Mouse (Mus musculus): ENCODE data around the gene Rpl36a. TPM values are rescaled to one million over a fixed set of nuclear protein-coding genes. Genes with fewer than 3 reads are reported as not detected.
A peak's percentile ranks its signal among the peaks of the same experiment; 100 is the strongest.

Rpl36a gene
- polyA plus RNA-seq, 1 experiment: 1,244 TPM

GRCm38 (mm10) chrX:134577896-134578295, 7.6 kb upstream of the Rpl36a start:
- no peak for TF ChIP-seq EP300 (IDR thresholded peaks at IDR 0.05; ENCODE audit: insufficient read depth, low read depth, low read length)
- TF ChIP-seq CTCF (IDR thresholded peaks at IDR 0.05; ENCODE audit: low read depth, low read length): no peak
- TF ChIP-seq POLR2A (IDR thresholded peaks at IDR 0.05; ENCODE audit: insufficient read depth, low read length): no peak
- H3K27me3 ChIP-seq (ENCODE audit: control insufficient read depth, insufficient read depth, low read length, poor library complexity, severe bottlenecking): no peaks in the 10 kb centered on the region
- H3K27ac ChIP-seq (ENCODE audit: insufficient read depth, low read length): no peak overlapping the region
- no peaks in the 10 kb centered on the region for H3K9me3 ChIP-seq (replicated peaks; ENCODE audit: control insufficient read depth, insufficient read depth, low read length, poor library complexity, severe bottlenecking)
- no peaks in the 10 kb centered on the region for H3K36me3 ChIP-seq (ENCODE audit: control insufficient read depth, insufficient read depth, low read length, poor library complexity, severe bottlenecking)
- no peak overlapping the region for H3K4me3 ChIP-seq (ENCODE audit: low read depth, low read length)
- H3K9ac ChIP-seq (ENCODE audit: low read depth, poor library complexity, severe bottlenecking): no peak overlapping the region
- H3K4me1 ChIP-seq (ENCODE audit: control insufficient read depth, insufficient read depth, low read length): no peaks in the 10 kb centered on the region

GRCm38 (mm10) chrX:134580528-134581305, 4.7 kb upstream of the Rpl36a start:
- H3K4me1 ChIP-seq (ENCODE audit: control insufficient read depth, insufficient read depth, low read length): no peaks in the 10 kb centered on the region

GRCm38 (mm10) chrX:134582270-134582669, 3.2 kb upstream of the Rpl36a start:
- TF ChIP-seq EP300 (IDR thresholded peaks at IDR 0.05; ENCODE audit: insufficient read depth, low read depth, low read length) (no peak), POLR2A (IDR thresholded peaks at IDR 0.05; ENCODE audit: insufficient read depth, low read length) (no peak), CTCF (IDR thresholded peaks at IDR 0.05; ENCODE audit: low read depth, low read length) (no peak)

More at GRCm38 (mm10) chrX:134580528-134581305, 4.7 kb upstream of the Rpl36a start:
- TF ChIP-seq POLR2A (IDR thresholded peaks at IDR 0.05; ENCODE audit: insufficient read depth, low read length): no peak
- TF ChIP-seq CTCF (IDR thresholded peaks at IDR 0.05; ENCODE audit: low read depth, low read length): no peak
- TF ChIP-seq EP300 (IDR thresholded peaks at IDR 0.05; ENCODE audit: insufficient read depth, low read depth, low read length): no peak
- no peaks in the 10 kb centered on the region for H3K9me3 ChIP-seq (replicated peaks; ENCODE audit: control insufficient read depth, insufficient read depth, low read length, poor library complexity, severe bottlenecking)
- H3K4me3 ChIP-seq (ENCODE audit: low read depth, low read length): no peak overlapping the region
- no peaks in the 10 kb centered on the region for H3K27me3 ChIP-seq (ENCODE audit: control insufficient read depth, insufficient read depth, low read length, poor library complexity, severe bottlenecking)
- H3K36me3 ChIP-seq (ENCODE audit: control insufficient read depth, insufficient read depth, low read length, poor library complexity, severe bottlenecking): no peaks in the 10 kb centered on the region
- no peak overlapping the region for H3K9ac ChIP-seq (ENCODE audit: low read depth, poor library complexity, severe bottlenecking)
- no peak overlapping the region for H3K27ac ChIP-seq (ENCODE audit: insufficient read depth, low read length)

GRCm38 (mm10) chrX:134582888-134583669, 2.4 kb upstream of the Rpl36a start, which contains the start of gene Btk:
Gene Btk, minus strand, starts transcription at chrX:134583570.
- Histone ChIP-seq H3K27ac (ENCODE audit: insufficient read depth, low read length) (no peak within 1 kb of the TSS), H3K9ac (ENCODE audit: low read depth, poor library complexity, severe bottlenecking) (peak within 1 kb of the TSS; percentile 59; the same call in 1 of the 2 replicates), H3K4me3 (ENCODE audit: low read depth, low read length) (no peak within 1 kb of the TSS), H3K36me3 (ENCODE audit: control insufficient read depth, insufficient read depth, low read length, poor library complexity, severe bottlenecking) (peaks cover 21% of the 10 kb centered on the region), H3K27me3 (ENCODE audit: control insufficient read depth, insufficient read depth, low read length, poor library complexity, severe bottlenecking) (no peaks in the 10 kb centered on the region), H3K9me3 (replicated peaks; ENCODE audit: control insufficient read depth, insufficient read depth, low read length, poor library complexity, severe bottlenecking) (no peaks in the 10 kb centered on the region), H3K4me1 (ENCODE audit: control insufficient read depth, insufficient read depth, low read length) (no peaks in the 10 kb centered on the region)
- TF ChIP-seq CTCF (IDR thresholded peaks at IDR 0.05; ENCODE audit: low read depth, low read length): no peak
- no peak for TF ChIP-seq POLR2A (IDR thresholded peaks at IDR 0.05; ENCODE audit: insufficient read depth, low read length)
- no peak for TF ChIP-seq EP300 (IDR thresholded peaks at IDR 0.05; ENCODE audit: insufficient read depth, low read depth, low read length)

More at GRCm38 (mm10) chrX:134582270-134582669, 3.2 kb upstream of the Rpl36a start:
- Histone ChIP-seq H3K4me3 (ENCODE audit: low read depth, low read length) (no peak overlapping the region), H3K27me3 (ENCODE audit: control insufficient read depth, insufficient read depth, low read length, poor library complexity, severe bottlenecking) (no peaks in the 10 kb centered on the region), H3K4me1 (ENCODE audit: control insufficient read depth, insufficient read depth, low read length) (no peaks in the 10 kb centered on the region), H3K9me3 (replicated peaks; ENCODE audit: control insufficient read depth, insufficient read depth, low read length, poor library complexity, severe bottlenecking) (no peaks in the 10 kb centered on the region), H3K36me3 (ENCODE audit: control insufficient read depth, insufficient read depth, low read length, poor library complexity, severe bottlenecking) (peaks cover 13% of the 10 kb centered on the region), H3K27ac (ENCODE audit: insufficient read depth, low read length) (no peak overlapping the region), H3K9ac (ENCODE audit: low read depth, poor library complexity, severe bottlenecking) (no peak overlapping the region)

- peak overlapping the region; percentile 82 for H3K27ac ChIP-seq (ENCODE audit: insufficient read depth, low read length)
- H3K4me3 ChIP-seq (ENCODE audit: low read depth, low read length): peak overlapping the region; percentile 98
- TF ChIP-seq CTCF (IDR thresholded peaks at IDR 0.05; ENCODE audit: low read depth, low read length): no peak
- TF ChIP-seq EP300 (IDR thresholded peaks at IDR 0.05; ENCODE audit: insufficient read depth, low read depth, low read length): no peak
- H3K36me3 ChIP-seq (ENCODE audit: control insufficient read depth, insufficient read depth, low read length, poor library complexity, severe bottlenecking): peaks cover 38% of the 10 kb centered on the region
- H3K27me3 ChIP-seq (ENCODE audit: control insufficient read depth, insufficient read depth, low read length, poor library complexity, severe bottlenecking): no peaks in the 10 kb centered on the region
- H3K4me1 ChIP-seq (ENCODE audit: control insufficient read depth, insufficient read depth, low read length): no peaks in the 10 kb centered on the region
- H3K9ac ChIP-seq (ENCODE audit: low read depth, poor library complexity, severe bottlenecking): peak overlapping the region; percentile 59
- H3K9me3 ChIP-seq (replicated peaks; ENCODE audit: control insufficient read depth, insufficient read depth, low read length, poor library complexity, severe bottlenecking): no peaks in the 10 kb centered on the region
These were observed 993 bp downstream of the Rpl36a start for GRCm38 (mm10) chrX:134586447-134586846.
